Mouse (Mus musculus) embryonic fibroblast, embryonic 13.5 days (primary cell): ENCODE measurements around the gene Mrpl19. TPM values are rescaled to one million over a fixed set of nuclear protein-coding genes. Genes with fewer than 3 reads are reported as not detected.
A peak's percentile ranks its signal among the peaks of the same experiment; 100 is the strongest.

ENCODE experiments used
- H3K27ac ChIP-seq: 2 replicates; pipeline ENCODE4 v1.5.1; 2012; ENCODE audit warnings: low read length, control low read depth, inconsistent platforms; ENCODE audit not compliant: insufficient read depth
- H3K4me1 ChIP-seq: 2 replicates; pipeline ENCODE4 v1.6.1; 2011; ENCODE audit warnings: low read length; ENCODE audit not compliant: control insufficient read depth, insufficient read depth
- H3K4me3 ChIP-seq: 2 replicates; pipeline ENCODE4 v1.5.1; 2011; ENCODE audit warnings: mild to moderate bottlenecking, control low read depth, low read length; ENCODE audit not compliant: insufficient read depth
- CTCF ChIP-seq: IDR thresholded peaks from 2 replicates; pipeline ENCODE4 v1.5.1; 2011; ENCODE audit warnings: mild to moderate bottlenecking, control low read depth, low read length, moderate library complexity, borderline replicate concordance; ENCODE audit not compliant: insufficient read depth
- POLR2A ChIP-seq: IDR thresholded peaks from 2 replicates; pipeline ENCODE4 v1.6.1; 2011; ENCODE audit warnings: low read depth, mild to moderate bottlenecking, control low read depth, low read length, moderate library complexity
- polyA plus RNA-seq: library from polyadenylated mRNA; stranded (reverse); fragments of >200 nt; gene quantifications from 2 replicates; pipeline ENCODE4 v1.2.4, GENCODE M21; 2011; ENCODE audit warnings: low read depth; ENCODE audit not compliant: missing spikeins, insufficient read length

Gene Mrpl19
- polyA plus RNA-seq, 1 experiment = 19.9 TPM

DNA sequence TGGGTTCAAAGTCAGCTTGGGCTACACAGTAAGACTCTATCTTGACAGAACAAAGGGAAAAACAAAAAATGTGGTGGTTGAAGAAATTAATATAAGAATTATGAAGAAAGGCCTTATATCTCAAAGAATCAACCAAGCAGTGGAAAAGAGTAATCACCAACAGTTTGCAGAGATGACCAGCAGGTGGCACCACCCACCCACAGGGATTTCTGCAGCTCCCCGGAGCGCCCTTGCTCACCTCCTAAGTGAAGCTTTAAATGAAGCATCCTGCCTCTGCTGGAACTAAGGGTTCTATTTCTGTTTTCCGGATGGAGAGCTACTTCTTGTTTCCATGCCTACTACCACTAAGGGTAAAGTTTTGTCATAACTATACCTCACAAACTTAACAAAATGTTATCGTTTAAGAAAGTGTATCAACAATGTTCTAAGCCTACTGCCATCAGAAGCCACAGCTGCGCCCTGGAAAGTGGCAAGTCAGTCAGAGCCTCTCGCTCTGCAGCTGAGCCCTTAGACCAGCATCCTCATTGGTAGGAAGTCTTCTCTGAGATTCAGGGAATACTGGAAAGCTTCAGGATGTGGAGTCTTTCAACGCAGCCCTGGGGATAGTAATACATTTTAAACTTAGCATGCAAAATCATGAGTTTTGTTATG lies 10.3 kb upstream of the Mrpl19 start:
- Histone ChIP-seq H3K4me1 (no peaks in the 10 kb centered on the region), H3K27ac (no peak overlapping the region), H3K4me3 (no peak overlapping the region)
- TF ChIP-seq CTCF (peak; percentile 47; the same call in 1 of the 2 replicates), POLR2A (no peak)

DNA sequence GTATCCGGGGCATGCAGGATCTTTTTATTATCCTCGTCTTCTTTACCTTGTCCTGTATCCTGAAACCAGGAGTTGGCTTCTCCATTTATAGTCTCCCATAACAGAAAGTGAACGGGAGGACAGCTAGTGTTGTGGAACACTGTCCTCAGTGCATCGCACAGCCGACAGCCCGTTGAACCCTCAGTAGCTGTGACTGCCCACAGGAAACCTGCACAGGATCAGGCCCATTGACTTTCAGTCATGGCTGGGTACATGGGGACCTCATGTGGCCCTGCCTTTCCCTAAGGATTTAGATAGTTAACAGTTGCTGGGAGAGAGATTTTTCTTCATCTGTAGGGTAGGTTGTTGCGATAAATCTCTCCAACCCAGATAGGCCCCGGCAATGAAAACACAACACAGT lies 6.8 kb upstream of the Mrpl19 start:
- TF ChIP-seq CTCF = no peak
- TF ChIP-seq POLR2A = no peak
- Histone ChIP-seq H3K4me1 (no peaks in the 10 kb centered on the region), H3K27ac (no peak overlapping the region)

DNA sequence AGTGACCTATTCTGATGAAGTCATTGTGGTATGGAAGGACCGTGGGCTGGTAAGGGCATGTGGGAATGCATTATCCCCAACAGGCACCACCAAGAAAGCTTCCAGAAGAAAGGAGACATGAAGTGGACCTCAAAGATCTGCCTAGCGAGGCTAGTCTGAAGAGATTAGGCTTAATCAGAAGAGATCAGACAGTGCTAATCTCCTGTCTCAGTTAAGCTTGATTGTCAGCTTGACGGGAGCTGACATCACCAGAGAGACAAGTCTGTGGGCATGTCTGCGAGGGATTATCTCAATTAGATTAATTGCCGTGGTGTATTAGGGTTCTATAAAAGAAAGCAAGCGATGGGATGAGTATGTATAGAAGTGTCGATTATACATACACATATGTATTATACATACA lies 5.4 kb upstream of the Mrpl19 start:
- Histone ChIP-seq H3K27ac (no peak overlapping the region), H3K4me1 (no peaks in the 10 kb centered on the region), H3K4me3 (no peak overlapping the region)
- TF ChIP-seq CTCF = no peak
- no peak for TF ChIP-seq POLR2A

More for the DNA sequence above, 6.8 kb upstream of the Mrpl19 start:
- no peak overlapping the region for H3K4me3 ChIP-seq

DNA sequence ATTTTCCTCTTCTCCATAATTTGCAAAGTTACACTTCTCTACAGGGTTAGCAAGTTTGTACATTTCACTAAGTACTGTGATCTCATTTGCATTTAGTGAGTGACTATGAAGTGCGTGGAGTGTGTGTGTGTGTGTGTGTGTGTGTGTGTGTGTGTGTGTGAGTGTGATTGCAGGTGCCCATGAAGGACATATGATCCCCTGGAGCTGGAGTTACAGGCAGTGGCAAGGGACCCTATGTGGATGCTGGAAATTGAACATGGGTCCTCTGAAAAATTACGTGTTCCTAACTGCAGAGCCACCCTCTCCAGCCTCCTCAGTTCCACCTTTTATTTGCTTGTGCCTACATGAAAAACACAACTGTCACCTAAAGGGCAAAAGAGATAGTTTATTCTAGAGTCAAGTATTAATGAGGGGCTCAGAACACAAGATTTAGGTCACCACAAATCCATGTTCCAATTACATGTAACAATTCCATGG lies 348 bp upstream of the Mrpl19 start:
- H3K4me1 ChIP-seq = no peaks in the 10 kb centered on the region; the same call in 1 of the 2 replicates
- no peak for TF ChIP-seq CTCF
- TF ChIP-seq POLR2A = no peak; the same call in 1 of the 2 replicates
- no peak overlapping the region for H3K27ac ChIP-seq
- H3K4me3 ChIP-seq = peak overlapping the region; percentile 18; the same call in 1 of the 2 replicates

DNA sequence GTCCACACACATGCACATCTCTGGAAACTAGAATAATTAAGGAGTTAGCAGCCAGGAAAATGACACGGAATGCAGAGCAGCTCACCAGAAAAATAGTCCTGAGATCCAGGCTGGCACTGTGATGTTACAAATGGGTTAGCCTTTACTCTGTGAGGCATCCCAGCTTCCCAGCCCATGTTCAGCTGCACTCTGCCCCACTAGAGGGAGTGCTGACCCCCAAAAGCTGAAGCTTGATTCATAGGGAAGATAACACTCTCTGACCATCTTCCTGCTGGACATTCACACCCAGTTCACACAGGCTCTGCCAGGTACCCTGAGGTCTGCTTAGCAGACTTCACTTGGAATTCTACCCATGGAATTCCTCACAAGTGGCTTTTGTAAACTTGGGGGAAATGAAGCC lies 5.5 kb downstream of the Mrpl19 start:
- no peak for TF ChIP-seq POLR2A
- H3K4me1 ChIP-seq = no peaks in the 10 kb centered on the region; the same call in 1 of the 2 replicates
- H3K4me3 ChIP-seq = no peak overlapping the region
- no peak overlapping the region for H3K27ac ChIP-seq

DNA sequence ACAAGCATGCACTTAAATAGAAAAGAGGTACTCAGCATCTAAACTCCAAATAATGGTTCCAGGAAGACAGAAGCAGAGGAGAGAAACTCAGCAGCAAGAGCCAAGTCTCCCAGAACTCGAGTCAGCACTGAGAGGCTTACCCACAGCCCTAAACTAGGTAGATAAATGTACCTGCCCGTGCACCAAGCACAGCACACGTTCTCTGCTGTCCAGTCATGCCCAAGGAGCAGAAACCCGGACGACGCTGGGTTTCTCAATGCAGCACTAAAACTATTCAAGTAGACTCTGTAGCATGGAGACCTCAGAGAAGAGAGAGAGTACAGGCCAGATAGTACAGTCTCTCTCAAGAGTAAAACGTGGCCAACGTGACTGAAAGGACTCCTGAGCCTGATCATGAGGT lies 5.9 kb downstream of the Mrpl19 start:
- Histone ChIP-seq H3K4me3 (no peak overlapping the region), H3K4me1 (no peaks in the 10 kb centered on the region; the same call in 1 of the 2 replicates), H3K27ac (no peak overlapping the region)
- TF ChIP-seq CTCF (no peak), POLR2A (no peak)

DNA sequence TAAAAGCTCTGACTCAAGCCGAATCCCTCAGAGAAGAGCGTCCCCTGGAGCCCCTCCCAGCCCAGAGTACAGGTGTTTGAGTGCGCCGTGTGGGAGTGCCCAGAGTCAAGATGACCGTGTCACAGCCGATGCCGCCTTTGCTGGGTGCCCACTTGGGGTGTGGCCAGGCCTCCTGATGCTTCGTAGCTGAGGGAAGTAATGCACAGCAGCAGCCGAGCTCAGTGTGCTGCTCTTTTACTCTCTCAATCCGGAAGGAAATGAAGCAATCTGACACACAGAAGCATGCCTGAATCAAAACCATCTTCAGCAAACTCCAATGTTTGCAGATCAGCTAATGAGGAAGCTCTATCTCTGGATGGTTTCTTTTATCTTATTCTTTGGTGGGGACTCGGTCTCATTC lies 7.8 kb downstream of the Mrpl19 start:
- TF ChIP-seq POLR2A = no peak
- TF ChIP-seq CTCF = no peak
- Histone ChIP-seq H3K27ac (no peak overlapping the region), H3K4me3 (no peak overlapping the region)

DNA sequence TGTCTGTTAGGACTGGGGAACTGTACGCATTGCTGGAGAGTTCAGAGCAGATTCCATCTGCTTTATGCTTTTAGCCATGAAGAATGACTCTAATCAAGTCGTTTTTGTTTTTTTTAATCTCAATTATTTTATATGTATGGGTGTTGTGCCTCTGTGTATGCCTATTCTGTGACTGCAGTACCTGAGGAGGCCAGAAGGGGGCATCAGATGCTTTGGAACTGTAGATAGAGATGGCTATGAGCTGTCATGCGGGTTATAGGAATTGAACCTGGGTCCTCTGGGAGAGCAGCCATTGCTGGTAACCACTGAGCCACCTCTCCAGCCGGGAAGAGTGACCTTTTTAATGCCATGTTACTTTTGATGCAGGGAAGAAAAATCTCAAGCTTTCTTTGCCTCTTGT lies 9.4 kb downstream of the Mrpl19 start:
- Histone ChIP-seq H3K4me3 (no peak overlapping the region), H3K27ac (no peak overlapping the region), H3K4me1 (no peaks in the 10 kb centered on the region)
- TF ChIP-seq CTCF (no peak), POLR2A (no peak)

More for the DNA sequence above, 7.8 kb downstream of the Mrpl19 start:
- H3K4me1 ChIP-seq = no peaks in the 10 kb centered on the region

DNA sequence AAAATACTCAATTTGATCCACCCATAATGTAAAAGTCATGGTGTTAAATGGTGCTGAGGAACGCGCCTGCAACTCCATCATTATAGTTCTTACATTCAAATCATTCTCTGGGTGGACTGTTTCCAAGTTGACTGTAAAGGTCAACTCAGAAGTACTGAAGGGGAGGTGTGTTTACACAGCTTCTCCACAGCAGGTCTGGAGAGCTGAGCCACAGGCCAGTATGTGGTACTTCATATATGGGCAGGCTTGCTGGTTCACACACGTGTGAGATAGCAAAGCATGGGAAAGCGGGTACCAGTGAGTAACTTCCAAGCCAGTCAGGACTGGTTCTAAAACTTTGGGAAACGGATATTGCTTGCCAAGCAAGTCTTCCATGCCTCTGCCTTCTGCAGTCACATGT lies 10.6 kb downstream of the Mrpl19 start:
- H3K4me1 ChIP-seq = no peaks in the 10 kb centered on the region
- no peak overlapping the region for H3K27ac ChIP-seq
- H3K4me3 ChIP-seq = no peak overlapping the region
- no peak for TF ChIP-seq POLR2A
- no peak for TF ChIP-seq CTCF

DNA sequence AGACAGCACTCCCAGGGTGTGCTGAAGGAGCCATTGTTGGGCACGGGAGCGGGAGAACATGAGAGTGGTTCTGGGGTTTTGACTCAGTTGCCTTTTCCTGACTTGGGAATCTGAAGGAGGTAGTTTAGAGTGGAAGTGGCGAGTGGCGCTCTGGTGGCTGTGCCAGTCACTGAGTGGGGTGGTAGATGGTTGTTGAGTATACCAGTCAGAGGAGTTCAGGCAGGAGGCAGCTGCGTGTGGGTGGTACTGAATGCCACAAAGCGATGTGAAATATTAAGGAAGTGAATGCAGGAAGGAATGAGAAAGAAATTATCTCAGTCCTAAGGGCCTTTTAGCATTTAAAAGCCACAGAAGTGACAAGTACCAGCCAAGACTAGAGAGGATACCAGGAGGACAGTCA lies 18.9 kb downstream of the Mrpl19 start:
- TF ChIP-seq POLR2A (no peak), CTCF (no peak)
- Histone ChIP-seq H3K4me3 (no peak overlapping the region), H3K4me1 (no peaks in the 10 kb centered on the region), H3K27ac (no peak overlapping the region)

DNA sequence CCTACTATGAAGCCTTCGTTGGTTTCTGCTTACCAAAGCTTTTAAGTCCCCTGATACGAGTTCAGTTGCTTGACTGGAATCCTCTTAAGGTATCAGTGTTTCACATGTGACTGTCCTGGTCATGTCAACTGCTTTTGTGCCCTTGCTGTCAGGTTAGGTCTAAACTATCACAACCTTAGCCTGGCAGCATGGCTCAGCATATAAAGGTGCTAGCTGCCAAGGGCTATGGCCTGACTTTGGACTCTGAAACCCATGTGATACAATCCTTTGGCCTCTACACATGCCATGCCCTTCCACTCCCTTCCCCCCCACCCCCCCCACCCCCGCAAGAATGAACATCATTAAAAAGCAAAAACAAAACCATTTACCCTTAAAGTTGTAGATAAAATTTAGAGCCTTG lies 21.3 kb downstream of the Mrpl19 start:
- Histone ChIP-seq H3K27ac (no peak overlapping the region), H3K4me1 (no peaks in the 10 kb centered on the region), H3K4me3 (no peak overlapping the region)
- TF ChIP-seq POLR2A = no peak
- no peak for TF ChIP-seq CTCF
